Mouse (Mus musculus) thymus, postnatal 25 days (tissue): ENCODE data around the gene H6pd.

Experiments
- DNase-seq: peaks from one replicate; pipeline ENCODE4 v3.0.0; 2022

Gene H6pd

DNA sequence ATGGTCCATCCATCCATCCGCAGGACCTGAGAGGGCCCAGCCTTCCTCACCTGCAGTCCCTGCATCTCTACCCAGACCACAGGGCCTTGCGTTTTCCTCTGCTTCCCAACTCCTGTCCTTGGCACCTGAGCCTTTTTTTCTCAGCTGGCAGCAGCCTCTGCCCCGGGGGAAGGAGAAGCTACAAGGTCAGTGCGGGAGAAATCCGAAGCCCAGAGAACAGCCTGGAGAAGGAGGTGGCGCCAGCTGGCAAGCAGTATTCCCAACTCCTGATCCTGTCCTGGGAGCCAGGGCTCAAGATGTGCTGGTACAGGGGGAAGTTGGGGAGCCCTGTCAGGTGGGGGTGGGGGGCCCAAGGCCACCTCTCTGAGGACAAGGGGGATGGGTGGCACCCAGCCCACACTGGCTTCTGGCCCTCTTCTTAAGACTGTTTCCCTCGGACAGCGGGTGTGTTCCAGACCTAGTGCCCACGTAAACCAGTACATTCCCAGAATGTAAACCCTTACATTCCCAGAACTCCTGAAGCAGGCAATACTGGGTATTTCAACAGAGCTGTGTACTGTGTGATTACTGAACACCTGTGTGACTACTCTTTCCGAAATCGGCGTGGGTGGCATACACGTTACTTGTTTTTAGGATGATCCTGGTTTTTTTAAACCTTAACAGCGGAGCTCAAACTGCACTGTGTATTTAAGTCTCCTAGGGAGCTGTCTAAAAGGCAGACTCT lies 9.9 kb downstream of the H6pd start:
- DNase-seq: no peak

DNA sequence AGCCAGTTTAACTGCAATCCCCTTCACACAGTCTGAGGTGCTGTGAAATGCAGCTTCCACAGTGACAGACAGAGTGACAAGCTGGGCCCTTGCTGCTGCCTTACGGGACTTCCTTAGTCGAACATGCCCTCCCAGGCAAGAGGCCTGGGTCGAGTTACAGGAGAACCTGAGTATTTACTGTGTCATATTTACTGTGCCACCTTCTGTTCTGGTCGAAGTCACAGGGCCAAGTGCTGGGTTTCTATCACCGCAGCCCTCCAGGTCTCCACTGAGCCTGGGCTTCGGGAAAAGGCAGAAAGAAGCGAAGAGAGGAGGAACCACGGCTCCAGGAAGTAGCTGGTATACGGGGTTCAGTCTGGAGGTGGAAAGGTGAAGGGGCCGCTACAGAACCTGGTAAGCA lies 10.8 kb downstream of the H6pd start:
- peak; percentile 26 for DNase-seq

DNA sequence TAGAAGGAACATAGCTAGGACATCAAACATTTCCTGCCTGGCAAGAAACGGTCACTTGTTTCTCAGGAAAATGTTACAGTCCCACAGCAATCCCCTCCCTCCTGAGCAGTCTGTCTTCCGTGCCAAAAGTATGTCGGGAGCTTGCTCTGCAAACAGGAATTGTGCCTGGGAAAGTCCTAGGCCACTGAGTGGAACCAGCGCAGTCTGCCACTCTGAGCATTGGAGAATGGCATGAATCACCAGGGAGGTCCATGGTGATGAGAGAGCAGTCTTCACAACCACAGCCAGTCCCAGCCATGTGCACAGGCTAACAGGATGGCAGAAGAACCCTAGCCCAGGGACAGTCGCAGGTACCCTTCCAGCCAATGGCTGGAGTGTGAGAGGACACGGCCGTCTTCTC lies 12.4 kb downstream of the H6pd start:
- no peak for DNase-seq

DNA sequence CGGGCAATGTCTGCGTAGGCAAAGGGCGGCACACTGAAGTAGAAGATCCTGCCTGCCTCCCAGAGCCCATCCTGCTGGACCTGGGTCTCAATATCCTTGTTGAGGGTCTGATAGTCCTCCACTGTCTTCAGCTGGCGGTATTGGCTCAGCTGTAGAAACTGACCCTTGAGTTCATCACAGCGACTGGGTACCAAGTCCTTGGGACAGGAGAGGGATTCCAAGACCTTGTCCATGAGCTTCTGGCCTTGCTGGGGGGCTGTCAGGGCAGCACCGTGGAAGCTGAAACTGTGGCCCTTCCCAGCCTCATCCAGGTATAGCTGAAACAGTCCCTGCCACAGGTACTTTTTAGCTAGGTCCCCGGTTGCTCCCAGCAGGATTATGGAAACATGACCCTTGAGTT lies 12.9 kb downstream of the H6pd start:
- DNase-seq: no peak

GRCm38 (mm10) chr4:149994218-149994617 lies 14.6 kb downstream of the H6pd start:
- DNase-seq: no peak

DNA sequence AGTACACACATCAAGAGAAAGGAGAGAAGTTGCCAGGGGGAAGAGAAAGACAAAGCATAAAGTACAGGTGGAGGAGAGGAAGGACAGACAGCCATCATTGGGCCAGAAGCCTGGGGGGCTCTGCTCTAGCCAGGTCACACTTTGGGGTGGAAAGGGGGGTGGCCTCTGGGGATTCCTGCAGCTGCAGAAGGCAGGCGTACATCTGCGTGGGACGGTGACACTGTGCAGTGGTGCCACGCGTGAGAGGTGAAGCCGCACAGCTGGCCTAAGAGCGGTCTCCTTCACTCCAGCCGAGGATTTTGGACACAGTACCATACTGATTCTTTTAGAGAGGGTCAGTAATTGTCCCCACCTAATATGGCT lies 16.2 kb downstream of the H6pd start:
- DNase-seq: no peak

GRCm38 (mm10) chr4:149991755-149992669 lies 16.8 kb downstream of the H6pd start:
- no peak for DNase-seq

DNA sequence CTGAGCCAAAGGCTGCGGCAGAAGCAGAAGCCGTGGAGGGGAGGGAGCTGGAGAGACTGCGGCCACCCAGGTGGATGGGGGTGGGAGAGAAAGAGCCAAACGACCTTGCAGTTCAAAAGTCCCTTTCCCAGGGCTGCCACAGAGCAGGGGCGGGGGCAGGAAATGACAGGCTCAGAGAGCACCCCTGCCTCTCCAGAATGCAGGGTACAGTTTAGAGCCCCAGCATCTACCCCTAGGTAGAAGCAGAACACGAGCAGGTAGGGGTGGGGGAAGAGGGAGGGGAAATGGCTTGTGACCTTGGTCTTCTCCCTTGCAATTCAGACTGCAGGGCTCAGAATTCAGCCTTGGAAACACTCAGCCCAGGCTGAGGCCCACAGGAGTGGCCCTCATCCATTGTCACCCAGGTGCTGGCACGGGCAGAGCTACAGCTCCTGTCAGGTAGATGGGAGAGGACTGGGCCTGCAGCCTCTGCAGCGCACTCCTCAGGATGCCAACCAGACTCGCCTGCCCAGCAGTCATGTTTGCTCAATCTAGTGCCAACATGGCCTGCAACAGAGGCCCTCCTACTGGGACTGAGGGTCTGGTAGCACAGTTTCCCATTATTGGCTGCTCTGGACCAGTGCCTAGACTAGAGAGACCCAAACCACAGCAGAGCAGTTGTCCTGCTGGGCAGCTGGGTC lies 17.7 kb downstream of the H6pd start:
- DNase-seq: peak; percentile 86

- peak; percentile 35 for DNase-seq
These were observed 18.4 kb downstream of the H6pd start for GRCm38 (mm10) chr4:149990212-149990953.

- peak; percentile 92 for DNase-seq
These were observed 19.8 kb downstream of the H6pd start for GRCm38 (mm10) chr4:149988931-149989556.

- no peak for DNase-seq
These were observed 20.5 kb downstream of the H6pd start for GRCm38 (mm10) chr4:149988301-149988700.

DNA sequence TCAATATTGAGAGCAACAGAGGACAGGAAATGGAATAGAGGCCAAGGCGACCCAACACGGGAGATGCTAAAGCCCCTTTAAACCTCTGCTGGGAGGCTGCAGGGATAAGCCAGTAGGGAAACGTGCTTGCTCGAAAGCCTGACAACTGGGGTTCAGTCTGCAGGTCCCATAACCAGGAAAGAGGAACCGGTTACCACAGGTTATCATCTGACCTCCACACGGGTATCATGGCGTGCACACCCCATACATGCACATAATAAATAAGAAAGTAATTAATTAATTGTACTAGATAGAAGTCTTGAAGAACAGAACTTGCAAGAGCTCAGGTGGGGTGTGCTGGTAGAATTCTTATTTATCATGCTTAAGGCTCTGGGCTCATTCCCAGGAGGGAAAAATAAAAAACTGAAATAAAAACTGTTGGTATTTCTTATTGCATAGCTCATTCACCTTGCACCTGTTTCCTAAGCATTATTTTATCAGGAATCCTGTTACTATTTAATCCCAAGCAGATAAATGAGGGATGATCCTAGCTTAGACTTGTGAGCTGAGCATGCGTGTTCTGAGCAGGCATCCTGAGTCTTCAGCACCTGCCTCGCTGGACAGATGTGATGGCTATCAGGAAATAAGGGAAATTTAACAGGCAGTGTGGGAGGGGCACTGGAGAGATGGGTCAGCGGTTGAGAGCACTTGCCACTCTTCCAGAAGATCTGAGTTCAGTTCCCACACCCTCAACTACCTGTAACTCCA lies 22.0 kb downstream of the H6pd start:
- no peak for DNase-seq

GRCm38 (mm10) chr4:149983921-149984645 lies 24.7 kb downstream of the H6pd start:
- DNase-seq: no peak

- no peak for DNase-seq
These were observed 26.7 kb downstream of the H6pd start for GRCm38 (mm10) chr4:149982154-149982553.

GRCm38 (mm10) chr4:149979819-149980308 lies 29.0 kb downstream of the H6pd start:
- DNase-seq: peak; percentile 83

GRCm38 (mm10) chr4:149978820-149979219 lies 30.0 kb downstream of the H6pd start:
- DNase-seq: no peak

- DNase-seq: no peak
These were observed 30.9 kb downstream of the H6pd start for GRCm38 (mm10) chr4:149977801-149978544.

GRCm38 (mm10) chr4:149977181-149977580 lies 31.6 kb downstream of the H6pd start:
- no peak for DNase-seq

- no peak for DNase-seq
These were observed 33.0 kb downstream of the H6pd start for GRCm38 (mm10) chr4:149975730-149976254.

- no peak for DNase-seq
These were observed 33.5 kb downstream of the H6pd start for GRCm38 (mm10) chr4:149975291-149975690.
